Mouse (Mus musculus) megakaryocyte, embryonic 14.5 days (primary cell): ENCODE measurements around the gene Tctex1d2.

ENCODE experiments used
- FLI1 ChIP-seq: IDR thresholded peaks from 2 replicates; pipeline ENCODE4 v1.6.1; 2012; ENCODE audit warnings: low read length, inconsistent platforms, mixed read lengths
- GATA1 ChIP-seq: IDR thresholded peaks from 3 replicates; pipeline ENCODE4 v1.6.1; 2012; ENCODE audit warnings: mixed read lengths, low read length, inconsistent platforms, borderline replicate concordance

- no peak for TF ChIP-seq GATA1
- no peak for TF ChIP-seq FLI1
Observed at GRCm38 (mm10) chr16:32379575-32379974, 39.9 kb upstream of the Tctex1d2 start.
